Mouse (Mus musculus) heart, postnatal 0 days (tissue): Measurements from ENCODE around the gene Gm5150.

ENCODE experiments used
- CTCF ChIP-seq: IDR thresholded peaks from 2 replicates; pipeline ENCODE4 v1.5.1; 2016; ENCODE audit warnings: antibody characterized with exemption, control low read depth, low read depth
- EP300 ChIP-seq: IDR thresholded peaks from 2 replicates; pipeline ENCODE4 v1.6.1; 2016; ENCODE audit warnings: antibody characterized with exemption, low read depth

GRCm38 (mm10) chr3:16003890-16004633 lies 2.2 kb downstream of the Gm5150 start:
- TF ChIP-seq CTCF (no peak), EP300 (no peak)
